ENCODE assay signal across 22 mouse cellular contexts in the genomic region with DNA sequence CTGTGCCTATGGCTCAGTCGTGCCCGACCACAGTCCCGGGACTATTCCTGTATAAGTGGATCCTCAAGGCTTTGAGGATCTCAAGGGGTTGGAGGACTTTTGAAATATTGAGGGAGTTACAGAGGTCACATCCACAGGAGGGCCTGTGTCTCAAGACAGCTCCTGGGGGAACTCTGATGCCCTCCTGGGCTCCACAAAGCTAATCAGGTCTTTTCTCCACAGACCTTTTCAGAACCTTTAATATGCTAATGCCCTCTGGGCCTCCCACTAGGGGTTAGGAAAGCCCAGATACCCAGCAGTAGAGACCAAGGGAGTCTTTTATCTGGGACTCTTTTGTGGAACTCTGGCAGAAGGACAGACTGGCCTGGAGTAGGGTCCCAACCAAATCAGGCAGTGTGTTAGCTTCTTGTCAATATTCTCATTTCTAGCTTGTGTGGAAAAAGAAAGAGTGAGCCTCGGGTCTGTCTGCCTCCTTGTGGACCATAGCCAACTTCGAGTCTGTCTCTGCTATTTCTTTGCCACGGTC.
A peak's percentile ranks its signal among the peaks of the same experiment; 100 is the strongest.
DNase-seq lines count a peak whose midpoint lies in the region; ATAC-seq and TF ChIP-seq lines count a peak whose summit lies in the region.
"Had no signal": no experiment of that assay in that cellular context is flagged by ENCODE, and none has a peak within 500 bp of the region (broad histone marks: within the 10 kb centered on the region; RNA-seq: fewer than 3 reads in every experiment).

No protein-coding gene starts in this region.

- no peak overlapping the region for H3K4me3 ChIP-seq in forebrain, embryonic 11.5 days (ENCODE audit: low read depth, low read length)
- H3K4me3 ChIP-seq in forebrain, embryonic 13.5 days: no peak overlapping the region
- H3K4me3 ChIP-seq in midbrain, embryonic 10.5 days: no peak overlapping the region
- H3K4me3 ChIP-seq in midbrain, embryonic 13.5 days (replicated peaks): no peak overlapping the region
- H3K4me3 ChIP-seq in limb, embryonic 10.5 days: no peak overlapping the region
- H3K4me3 ChIP-seq in stomach, postnatal 0 days (ENCODE audit: low read depth, low read length): no peak overlapping the region
- H3K4me3 ChIP-seq: heart, embryonic 10.5 days had no signal

- peak; percentile 41; the same call in 1 of the 2 replicates for ATAC-seq in forebrain, embryonic 11.5 days (replicated peaks; ENCODE audit: low FRiP score)
- ATAC-seq in forebrain, embryonic 13.5 days: no peak
- ATAC-seq in midbrain, embryonic 13.5 days: no peak
- ATAC-seq in stomach, postnatal 0 days (ENCODE audit: low FRiP score, low TSS enrichment): no peak
- ATAC-seq in cerebellum, adult (ENCODE audit: insufficient number of reproducible peaks, low FRiP score, low TSS enrichment): no peak
- ATAC-seq: activated CD4-positive, CD25-positive, alpha-beta regulatory T cell, adult 4 months; Patski had no signal

- H3K4me1 ChIP-seq in forebrain, embryonic 11.5 days (replicated peaks; ENCODE audit: control insufficient read depth, insufficient read depth, low read length): peaks cover 13% of the 10 kb centered on the region
- H3K4me1 ChIP-seq in forebrain, embryonic 13.5 days: peaks cover 32% of the 10 kb centered on the region
- H3K4me1 ChIP-seq in midbrain, embryonic 10.5 days: peaks cover 63% of the 10 kb centered on the region
- peaks cover 26% of the 10 kb centered on the region for H3K4me1 ChIP-seq in midbrain, embryonic 13.5 days (replicated peaks)
- H3K4me1 ChIP-seq in limb, embryonic 10.5 days: peaks cover 23% of the 10 kb centered on the region
- no peaks in the 10 kb centered on the region for H3K4me1 ChIP-seq in stomach, postnatal 0 days (replicated peaks; ENCODE audit: control insufficient read depth, insufficient read depth)

- no peaks in the 10 kb centered on the region for H3K36me3 ChIP-seq in forebrain, embryonic 11.5 days (ENCODE audit: control insufficient read depth, insufficient read depth, low read length)
- no peaks in the 10 kb centered on the region for H3K36me3 ChIP-seq in forebrain, embryonic 13.5 days (ENCODE audit: poor library complexity, severe bottlenecking)
- H3K36me3 ChIP-seq in midbrain, embryonic 10.5 days: no peaks in the 10 kb centered on the region
- no peaks in the 10 kb centered on the region for H3K36me3 ChIP-seq in midbrain, embryonic 13.5 days
- H3K36me3 ChIP-seq in limb, embryonic 10.5 days: no peaks in the 10 kb centered on the region
- H3K36me3 ChIP-seq in stomach, postnatal 0 days (ENCODE audit: control insufficient read depth, insufficient read depth, low read length): no peaks in the 10 kb centered on the region
- H3K36me3 ChIP-seq: heart, embryonic 10.5 days had no signal

- H3K4me2 ChIP-seq in forebrain, embryonic 11.5 days (ENCODE audit: low read depth, low read length, severe bottlenecking): no peak overlapping the region
- no peak overlapping the region for H3K4me2 ChIP-seq in forebrain, embryonic 13.5 days
- no peak overlapping the region for H3K4me2 ChIP-seq in midbrain, embryonic 13.5 days (replicated peaks)
- H3K4me2 ChIP-seq in stomach, postnatal 0 days (replicated peaks; ENCODE audit: low read depth): no peak overlapping the region

- H3K27me3 ChIP-seq in forebrain, embryonic 11.5 days (ENCODE audit: control insufficient read depth, insufficient read depth, low read length): no peaks in the 10 kb centered on the region
- H3K27me3 ChIP-seq in forebrain, embryonic 13.5 days: no peaks in the 10 kb centered on the region
- H3K27me3 ChIP-seq in midbrain, embryonic 10.5 days (ENCODE audit: low read depth, poor library complexity, severe bottlenecking): peaks cover 38% of the 10 kb centered on the region
- H3K27me3 ChIP-seq in midbrain, embryonic 13.5 days: 0 out of 2 replicates have a peak, but pooled peaks cover 9% of the 10 kb centered on the region
- peaks cover 60% of the 10 kb centered on the region for H3K27me3 ChIP-seq in limb, embryonic 10.5 days (ENCODE audit: low read depth, poor library complexity, severe bottlenecking)
- no peaks in the 10 kb centered on the region for H3K27me3 ChIP-seq in stomach, postnatal 0 days (ENCODE audit: control insufficient read depth, insufficient read depth, low read length)
- H3K27me3 ChIP-seq: Patski had no signal

- TF ChIP-seq CTCF in brain, embryonic 14.5 days (IDR thresholded peaks at IDR 0.05; ENCODE audit: borderline replicate concordance, extremely low read depth, insufficient read depth, insufficient read length): no peak
- TF ChIP-seq CTCF in stomach, postnatal 0 days (IDR thresholded peaks at IDR 0.05; ENCODE audit: low read depth): no peak

- 6% methylated on average over 6 of the region's 6 CpGs for WGBS in forebrain, embryonic 11.5 days
- WGBS in forebrain, embryonic 13.5 days: 6% methylated on average over 6 of the region's 6 CpGs
- 7% methylated on average over 6 of the region's 6 CpGs for WGBS in midbrain, embryonic 10.5 days
- WGBS in midbrain, embryonic 13.5 days: 4% methylated on average over 6 of the region's 6 CpGs
- WGBS in limb, embryonic 10.5 days: 27% methylated on average over 6 of the region's 6 CpGs
- 39% methylated on average over 6 of the region's 6 CpGs for WGBS in stomach, postnatal 0 days

- TF ChIP-seq EP300 in stomach, postnatal 0 days (optimal IDR thresholded peaks at IDR 0.05): no peak

- no peak overlapping the region for H3K27ac ChIP-seq in forebrain, embryonic 11.5 days (ENCODE audit: low read depth, low read length)
- no peak overlapping the region for H3K27ac ChIP-seq in forebrain, embryonic 13.5 days
- peak overlapping the region; percentile 93 for H3K27ac ChIP-seq in midbrain, embryonic 10.5 days (replicated peaks)
- H3K27ac ChIP-seq in midbrain, embryonic 13.5 days: no peak overlapping the region
- H3K27ac ChIP-seq in limb, embryonic 10.5 days: peak overlapping the region; percentile 46; the same call in 1 of the 2 replicates
- no peak overlapping the region for H3K27ac ChIP-seq in stomach, postnatal 0 days (replicated peaks)
- H3K27ac ChIP-seq: heart, embryonic 10.5 days; kidney, postnatal 0 days had no signal

- DNase-seq in forebrain, embryonic 11.5 days (ENCODE audit: low spot score): no peak
- DNase-seq in midbrain, embryonic 10.5 days (ENCODE audit: low spot score): peak; percentile 25
- DNase-seq in brain, embryonic 14.5 days (ENCODE audit: low read depth): peak; percentile 61
- no peak for DNase-seq in limb, embryonic 10.5 days (ENCODE audit: low spot score)
- DNase-seq in stomach, postnatal 0 days (ENCODE audit: low spot score): no peak
- DNase-seq: adrenal gland, postnatal 10 days; cerebellum, adult 8-10 months; cerebellum, postnatal 36 days; embryo, embryonic 11 days; gastrocnemius, postnatal 10 days; kidney, adult 2 months; left cerebral cortex, postnatal 4 days; lung, postnatal 10 days; right cerebral cortex, postnatal 14 days; spleen, adult 18-20 months had no signal

- no peaks in the 10 kb centered on the region for H3K9me3 ChIP-seq in forebrain, embryonic 11.5 days (ENCODE audit: control insufficient read depth, low read length)
- H3K9me3 ChIP-seq in forebrain, embryonic 13.5 days (replicated peaks): no peaks in the 10 kb centered on the region
- H3K9me3 ChIP-seq in midbrain, embryonic 10.5 days (replicated peaks): peaks cover 7% of the 10 kb centered on the region; the same call in 1 of the 2 replicates
- H3K9me3 ChIP-seq in midbrain, embryonic 13.5 days: no peaks in the 10 kb centered on the region
- H3K9me3 ChIP-seq in limb, embryonic 10.5 days (replicated peaks): no peaks in the 10 kb centered on the region
- no peaks in the 10 kb centered on the region for H3K9me3 ChIP-seq in stomach, postnatal 0 days (ENCODE audit: control insufficient read depth, low read length)
- H3K9me3 ChIP-seq: heart, embryonic 10.5 days had no signal

- no peak for TF ChIP-seq POLR2A in brain, embryonic 14.5 days (IDR thresholded peaks at IDR 0.05; ENCODE audit: borderline replicate concordance, extremely low read depth, insufficient read depth, insufficient read length, poor library complexity, severe bottlenecking)

- no peak overlapping the region for H3K9ac ChIP-seq in forebrain, embryonic 11.5 days (ENCODE audit: low read length)
- H3K9ac ChIP-seq in forebrain, embryonic 13.5 days: no peak overlapping the region
- no peak overlapping the region for H3K9ac ChIP-seq in midbrain, embryonic 13.5 days (replicated peaks)
- H3K9ac ChIP-seq in stomach, postnatal 0 days (ENCODE audit: low read length): no peak overlapping the region

Comparison
In these comparisons a context has a peak if more than half of its experiments do, and no peak if none do; other contexts are left out.
1. H3K27ac ChIP-seq: peak in midbrain, embryonic 10.5 days (single experiment) and limb, embryonic 10.5 days (single experiment); none in forebrain, embryonic 11.5 days (single experiment), forebrain, embryonic 13.5 days (single experiment), midbrain, embryonic 13.5 days (single experiment) and stomach, postnatal 0 days (single experiment).
2. DNase-seq: peak in midbrain, embryonic 10.5 days (single experiment) and brain, embryonic 14.5 days (single experiment); none in forebrain, embryonic 11.5 days (single experiment), limb, embryonic 10.5 days (single experiment) and stomach, postnatal 0 days (single experiment).